In the genomic region with DNA sequence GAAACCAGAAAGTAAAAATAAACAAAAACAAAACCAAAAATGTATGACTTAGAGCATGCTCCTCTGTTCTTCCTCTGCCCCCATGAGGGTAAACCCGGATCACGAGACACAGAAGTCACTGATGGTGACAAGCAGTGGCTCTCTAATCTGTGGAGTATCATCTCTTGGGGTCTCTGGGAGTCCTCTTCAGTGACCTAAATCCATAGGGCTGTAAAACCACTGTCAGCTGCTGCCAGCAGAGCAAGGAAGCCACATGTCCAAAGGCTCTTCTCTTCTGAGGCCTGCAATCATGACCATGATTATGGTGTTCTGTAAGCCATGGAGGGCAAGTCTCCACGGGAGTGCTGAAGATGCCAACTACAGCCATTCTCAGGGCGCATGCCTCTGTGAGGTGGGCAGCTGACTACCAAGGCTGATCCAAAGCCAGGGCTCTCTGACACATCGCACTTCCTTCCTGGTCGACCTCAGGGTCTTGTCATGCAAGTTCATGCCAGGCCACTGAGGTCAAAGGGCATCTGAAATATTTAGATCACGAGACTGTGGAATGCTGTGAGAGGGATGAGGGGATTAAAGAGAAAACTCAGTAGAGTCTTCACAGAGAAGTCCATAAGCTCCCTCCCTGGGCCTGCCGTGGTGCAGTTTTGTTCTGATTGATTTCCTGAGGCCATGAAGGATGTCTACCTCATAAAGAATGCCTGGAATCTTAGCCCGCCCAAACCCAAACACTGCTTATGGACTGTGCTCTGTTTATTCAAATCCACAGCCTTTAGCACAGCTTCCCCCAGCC, we compare ENCODE assay signal across 12 mouse cellular contexts.
DNase-seq lines count a peak whose midpoint lies in the region; ATAC-seq and TF ChIP-seq lines count a peak whose summit lies in the region.
"Had no signal": no experiment of that assay in that cellular context is flagged by ENCODE, and none has a peak within 500 bp of the region (broad histone marks: within the 10 kb centered on the region; RNA-seq: fewer than 3 reads in every experiment).

No protein-coding gene starts in this region.

- no peak overlapping the region for H3K9ac ChIP-seq in liver, embryonic 11.5 days (ENCODE audit: low read depth, low read length)
- no peak overlapping the region for H3K9ac ChIP-seq in liver, postnatal 0 days (replicated peaks)
- no peak overlapping the region for H3K9ac ChIP-seq in intestine, embryonic 15.5 days
- no peak overlapping the region for H3K9ac ChIP-seq in limb, embryonic 14.5 days (ENCODE audit: low read depth, low read length, severe bottlenecking)
- H3K9ac ChIP-seq: hindbrain, embryonic 15.5 days had no signal

- H3K4me1 ChIP-seq in liver, embryonic 11.5 days (replicated peaks; ENCODE audit: control insufficient read depth, insufficient read depth, low read length) = no peaks in the 10 kb centered on the region
- H3K4me1 ChIP-seq in liver, postnatal 0 days (ENCODE audit: insufficient read depth) = no peaks in the 10 kb centered on the region
- peaks cover 10% of the 10 kb centered on the region for H3K4me1 ChIP-seq in intestine, embryonic 15.5 days (replicated peaks)
- no peaks in the 10 kb centered on the region for H3K4me1 ChIP-seq in limb, embryonic 14.5 days (ENCODE audit: control insufficient read depth, insufficient read depth, low read length)
- H3K4me1 ChIP-seq: hindbrain, embryonic 15.5 days had no signal

- H3K27me3 ChIP-seq in liver, embryonic 11.5 days (replicated peaks; ENCODE audit: control insufficient read depth, insufficient read depth, low read length) = no peaks in the 10 kb centered on the region
- H3K27me3 ChIP-seq in liver, postnatal 0 days (ENCODE audit: insufficient read depth, low read length) = no peaks in the 10 kb centered on the region
- no peaks in the 10 kb centered on the region for H3K27me3 ChIP-seq in intestine, embryonic 15.5 days (replicated peaks)
- no peaks in the 10 kb centered on the region for H3K27me3 ChIP-seq in limb, embryonic 14.5 days (ENCODE audit: control insufficient read depth, insufficient read depth, low read length)
- H3K27me3 ChIP-seq: hindbrain, embryonic 15.5 days had no signal

- peak; percentile 25 for DNase-seq in liver, embryonic 11.5 days (ENCODE audit: low spot score)
- DNase-seq in liver, postnatal 0 days = no peak
- peak; percentile 46 for DNase-seq in ZHBTc4 (ENCODE audit: low read depth, low spot score)
- peak; percentile 6 for DNase-seq in limb, embryonic 14.5 days (ENCODE audit: low spot score)
- DNase-seq in layer of hippocampus, adult 2 months (ENCODE audit: low spot score in 2 of 2) = no peak
- no peak for DNase-seq in frontal cortex, postnatal 14 days (ENCODE audit: low spot score in 2 of 2)
- DNase-seq: cerebellum, postnatal 14 days; gastrocnemius, adult 2 months; left cerebral cortex, postnatal 4 days had no signal

- 0 out of 2 replicates have a peak overlapping the region, but pooled peaks have one; percentile 23 for H3K27ac ChIP-seq in liver, embryonic 11.5 days (ENCODE audit: low read depth, low read length)
- no peak overlapping the region for H3K27ac ChIP-seq in liver, postnatal 0 days (ENCODE audit: low read depth)
- peak overlapping the region; percentile 60 for H3K27ac ChIP-seq in intestine, embryonic 15.5 days
- H3K27ac ChIP-seq in limb, embryonic 14.5 days (replicated peaks; ENCODE audit: low read depth, low read length) = no peak overlapping the region
- no peak overlapping the region for H3K27ac ChIP-seq in layer of hippocampus, adult 2 months
- H3K27ac ChIP-seq: gastrocnemius, adult 2 months; hindbrain, embryonic 15.5 days had no signal

- no peak overlapping the region for H3K4me2 ChIP-seq in liver, embryonic 11.5 days
- no peak overlapping the region for H3K4me2 ChIP-seq in liver, postnatal 0 days (ENCODE audit: low read depth, low read length)
- H3K4me2 ChIP-seq in intestine, embryonic 15.5 days (replicated peaks) = no peak overlapping the region
- H3K4me2 ChIP-seq in limb, embryonic 14.5 days (replicated peaks; ENCODE audit: low read depth, low read length, severe bottlenecking) = no peak overlapping the region
- H3K4me2 ChIP-seq: hindbrain, embryonic 15.5 days had no signal

- TF ChIP-seq EP300 in liver, postnatal 0 days (IDR thresholded peaks at IDR 0.05; ENCODE audit: low read depth) = no peak

- WGBS in liver, embryonic 11.5 days = 56% methylated on average over 9 of the region's 9 CpGs
- 48% methylated on average over 9 of the region's 9 CpGs for WGBS in liver, postnatal 0 days (ENCODE audit: insufficient replicate concordance)
- 35% methylated on average over 9 of the region's 9 CpGs for WGBS in intestine, embryonic 15.5 days
- WGBS in limb, embryonic 14.5 days = 51% methylated on average over 9 of the region's 9 CpGs

- H3K9me3 ChIP-seq in liver, embryonic 11.5 days (ENCODE audit: control insufficient read depth, low read length) = no peaks in the 10 kb centered on the region
- no peaks in the 10 kb centered on the region for H3K9me3 ChIP-seq in liver, postnatal 0 days (ENCODE audit: low read length)
- no peaks in the 10 kb centered on the region for H3K9me3 ChIP-seq in intestine, embryonic 15.5 days
- no peaks in the 10 kb centered on the region for H3K9me3 ChIP-seq in limb, embryonic 14.5 days (ENCODE audit: control insufficient read depth, low read length)
- H3K9me3 ChIP-seq: hindbrain, embryonic 15.5 days had no signal

- no peak for TF ChIP-seq POLR2A in limb, embryonic 14.5 days (IDR thresholded peaks at IDR 0.05; ENCODE audit: borderline replicate concordance, extremely low read depth, insufficient read depth, insufficient read length)

- H3K36me3 ChIP-seq in liver, embryonic 11.5 days (ENCODE audit: control insufficient read depth, insufficient read depth, low read length) = no peaks in the 10 kb centered on the region
- no peaks in the 10 kb centered on the region for H3K36me3 ChIP-seq in liver, postnatal 0 days (replicated peaks; ENCODE audit: insufficient read depth, low read length)
- no peaks in the 10 kb centered on the region for H3K36me3 ChIP-seq in intestine, embryonic 15.5 days
- no peaks in the 10 kb centered on the region for H3K36me3 ChIP-seq in limb, embryonic 14.5 days (ENCODE audit: control insufficient read depth, insufficient read depth, low read length)
- H3K36me3 ChIP-seq: hindbrain, embryonic 15.5 days had no signal

- ATAC-seq in liver, embryonic 11.5 days (replicated peaks; ENCODE audit: low FRiP score) = peak; percentile 23
- no peak for ATAC-seq in liver, postnatal 0 days
- ATAC-seq in intestine, embryonic 15.5 days = peak; percentile 82
- peak; percentile 37; the same call in 1 of the 2 replicates for ATAC-seq in limb, embryonic 14.5 days (ENCODE audit: low FRiP score, low read depth)
- ATAC-seq in erythroblast, adult 5-6 weeks (replicated peaks; ENCODE audit: low FRiP score, poor library complexity, severe bottlenecking) = no peak; the same call in 1 of the 2 replicates

- TF ChIP-seq CTCF in liver, postnatal 0 days (IDR thresholded peaks at IDR 0.05; ENCODE audit: low read depth) = no peak
- no peak for TF ChIP-seq CTCF in layer of hippocampus, adult 2 months (conservative IDR thresholded peaks at IDR 0.05)

- H3K4me3 ChIP-seq in liver, embryonic 11.5 days (ENCODE audit: low read depth, low read length) = no peak overlapping the region
- no peak overlapping the region for H3K4me3 ChIP-seq in liver, postnatal 0 days (ENCODE audit: low read depth, low read length)
- no peak overlapping the region for H3K4me3 ChIP-seq in intestine, embryonic 15.5 days (replicated peaks)
- H3K4me3 ChIP-seq in limb, embryonic 14.5 days (replicated peaks; ENCODE audit: low read length) = no peak overlapping the region
- no peak overlapping the region for H3K4me3 ChIP-seq in layer of hippocampus, adult 2 months
- H3K4me3 ChIP-seq: gastrocnemius, adult 2 months; hindbrain, embryonic 15.5 days had no signal

Comparison
In these comparisons a context has a peak if more than half of its experiments do, and no peak if none do; other contexts are left out.
1. ATAC-seq: peak in liver, embryonic 11.5 days (single experiment), intestine, embryonic 15.5 days (single experiment) and limb, embryonic 14.5 days (single experiment); none in liver, postnatal 0 days (single experiment) and erythroblast, adult 5-6 weeks (single experiment).
2. DNase-seq: peak in liver, embryonic 11.5 days (single experiment), ZHBTc4 (single experiment) and limb, embryonic 14.5 days (single experiment); none in liver, postnatal 0 days (single experiment), layer of hippocampus, adult 2 months (0 of 2) and frontal cortex, postnatal 14 days (0 of 2).
3. H3K27ac ChIP-seq: peak in liver, embryonic 11.5 days (single experiment) and intestine, embryonic 15.5 days (single experiment); none in liver, postnatal 0 days (single experiment), limb, embryonic 14.5 days (single experiment) and layer of hippocampus, adult 2 months (single experiment).